Mouse (Mus musculus): ENCODE measurements at regions not wholly inside any gene's neighbourhood (a gene's known extent, or its start where the extent isn't known, plus 50 kb on each side); places are given as distances from the start of the nearest gene placed in this dataset.

GRCm38 (mm10) chr1:183521569-183521968 lies 103.6 kb downstream of the Hhipl2 start:
- no peaks in the 10 kb centered on the region for H3K4me1 ChIP-seq (ENCODE audit: control insufficient read depth, insufficient read depth, low read length)
- H3K4me3 ChIP-seq (replicated peaks; ENCODE audit: control insufficient read depth, low read depth, low read length), result no peak overlapping the region
- no peak overlapping the region for H3K27ac ChIP-seq (ENCODE audit: control insufficient read depth, insufficient read depth, low read depth, low read length, poor library complexity)
- 87% methylated on average over 7 of the region's 7 CpGs for WGBS
- no peak for TF ChIP-seq POLR2A (IDR thresholded peaks at IDR 0.05; ENCODE audit: borderline replicate concordance, control insufficient read depth, low read depth, low read length)

- TF ChIP-seq CTCF (IDR thresholded peaks at IDR 0.05; ENCODE audit: control insufficient read depth, insufficient read depth, low read length) (no peak), POLR2A (IDR thresholded peaks at IDR 0.05; ENCODE audit: borderline replicate concordance, control insufficient read depth, low read depth, low read length) (no peak)
- 82% methylated on average over 11 of the region's 11 CpGs for WGBS
- Histone ChIP-seq H3K27ac (ENCODE audit: control insufficient read depth, insufficient read depth, low read depth, low read length, poor library complexity) (no peak overlapping the region), H3K4me1 (ENCODE audit: control insufficient read depth, insufficient read depth, low read length) (no peaks in the 10 kb centered on the region), H3K4me3 (replicated peaks; ENCODE audit: control insufficient read depth, low read depth, low read length) (no peak overlapping the region)
Measured at GRCm38 (mm10) chr1:183533386-183533785, 115.4 kb downstream of the Hhipl2 start.

- no peak for TF ChIP-seq POLR2A (IDR thresholded peaks at IDR 0.05; ENCODE audit: borderline replicate concordance, control insufficient read depth, low read depth, low read length)
- no peak for TF ChIP-seq CTCF (IDR thresholded peaks at IDR 0.05; ENCODE audit: control insufficient read depth, insufficient read depth, low read length)
- WGBS, result 82% methylated on average over 7 of the region's 7 CpGs
Measured at GRCm38 (mm10) chr1:183548752-183549387, 130.9 kb downstream of the Hhipl2 start.

GRCm38 (mm10) chr1:183552617-183553016 lies 134.6 kb downstream of the Hhipl2 start:
- TF ChIP-seq CTCF (IDR thresholded peaks at IDR 0.05; ENCODE audit: control insufficient read depth, insufficient read depth, low read length) (no peak), POLR2A (IDR thresholded peaks at IDR 0.05; ENCODE audit: borderline replicate concordance, control insufficient read depth, low read depth, low read length) (no peak)
- H3K27ac ChIP-seq (ENCODE audit: control insufficient read depth, insufficient read depth, low read depth, low read length, poor library complexity), result no peak overlapping the region
- H3K4me1 ChIP-seq (ENCODE audit: control insufficient read depth, insufficient read depth, low read length), result no peaks in the 10 kb centered on the region
- WGBS, result 86% methylated on average over 4 of the region's 4 CpGs
- no peak overlapping the region for H3K4me3 ChIP-seq (replicated peaks; ENCODE audit: control insufficient read depth, low read depth, low read length)

More at GRCm38 (mm10) chr1:183548752-183549387, 130.9 kb downstream of the Hhipl2 start:
- Histone ChIP-seq H3K4me1 (ENCODE audit: control insufficient read depth, insufficient read depth, low read length) (no peaks in the 10 kb centered on the region), H3K4me3 (replicated peaks; ENCODE audit: control insufficient read depth, low read depth, low read length) (no peak overlapping the region), H3K27ac (ENCODE audit: control insufficient read depth, insufficient read depth, low read depth, low read length, poor library complexity) (no peak overlapping the region)

GRCm38 (mm10) chr1:183553219-183553618 lies 135.2 kb downstream of the Hhipl2 start:
- H3K4me1 ChIP-seq (ENCODE audit: control insufficient read depth, insufficient read depth, low read length), result no peaks in the 10 kb centered on the region
- 63% methylated on average over 8 of the region's 8 CpGs for WGBS
- TF ChIP-seq POLR2A (IDR thresholded peaks at IDR 0.05; ENCODE audit: borderline replicate concordance, control insufficient read depth, low read depth, low read length) (no peak), CTCF (IDR thresholded peaks at IDR 0.05; ENCODE audit: control insufficient read depth, insufficient read depth, low read length) (no peak)

GRCm38 (mm10) chr1:183562853-183563252 lies 144.8 kb downstream of the Hhipl2 start:
- 78% methylated on average over 3 of the region's 3 CpGs for WGBS
- Histone ChIP-seq H3K27ac (ENCODE audit: control insufficient read depth, insufficient read depth, low read depth, low read length, poor library complexity) (no peak overlapping the region), H3K4me3 (replicated peaks; ENCODE audit: control insufficient read depth, low read depth, low read length) (no peak overlapping the region), H3K4me1 (ENCODE audit: control insufficient read depth, insufficient read depth, low read length) (no peaks in the 10 kb centered on the region)
- no peak for TF ChIP-seq POLR2A (IDR thresholded peaks at IDR 0.05; ENCODE audit: borderline replicate concordance, control insufficient read depth, low read depth, low read length)
- no peak for TF ChIP-seq CTCF (IDR thresholded peaks at IDR 0.05; ENCODE audit: control insufficient read depth, insufficient read depth, low read length)

More at GRCm38 (mm10) chr1:183553219-183553618, 135.2 kb downstream of the Hhipl2 start:
- Histone ChIP-seq H3K4me3 (replicated peaks; ENCODE audit: control insufficient read depth, low read depth, low read length) (no peak overlapping the region), H3K27ac (ENCODE audit: control insufficient read depth, insufficient read depth, low read depth, low read length, poor library complexity) (no peak overlapping the region)

GRCm38 (mm10) chr1:183573621-183574585 lies 155.9 kb downstream of the Hhipl2 start:
- Histone ChIP-seq H3K4me3 (replicated peaks; ENCODE audit: control insufficient read depth, low read depth, low read length) (no peak overlapping the region), H3K4me1 (ENCODE audit: control insufficient read depth, insufficient read depth, low read length) (no peaks in the 10 kb centered on the region), H3K27ac (ENCODE audit: control insufficient read depth, insufficient read depth, low read depth, low read length, poor library complexity) (no peak overlapping the region)
- TF ChIP-seq CTCF (IDR thresholded peaks at IDR 0.05; ENCODE audit: control insufficient read depth, insufficient read depth, low read length) (no peak), POLR2A (IDR thresholded peaks at IDR 0.05; ENCODE audit: borderline replicate concordance, control insufficient read depth, low read depth, low read length) (no peak)
- 71% methylated on average over 10 of the region's 10 CpGs for WGBS

GRCm38 (mm10) chr1:183584861-183585260 lies 166.8 kb downstream of the Hhipl2 start:
- Histone ChIP-seq H3K27ac (ENCODE audit: control insufficient read depth, insufficient read depth, low read depth, low read length, poor library complexity) (no peak overlapping the region), H3K4me3 (replicated peaks; ENCODE audit: control insufficient read depth, low read depth, low read length) (no peak overlapping the region), H3K4me1 (ENCODE audit: control insufficient read depth, insufficient read depth, low read length) (no peaks in the 10 kb centered on the region)
- TF ChIP-seq POLR2A (IDR thresholded peaks at IDR 0.05; ENCODE audit: borderline replicate concordance, control insufficient read depth, low read depth, low read length) (no peak), CTCF (IDR thresholded peaks at IDR 0.05; ENCODE audit: control insufficient read depth, insufficient read depth, low read length) (no peak)
- 66% methylated on average over 6 of the region's 6 CpGs for WGBS
